Mouse (Mus musculus): ENCODE measurements around the gene Lrrc31. TPM values are rescaled to one million over a fixed set of nuclear protein-coding genes. Genes with fewer than 3 reads are reported as not detected.
A peak's percentile ranks its signal among the peaks of the same experiment; 100 is the strongest.
"Not testable (repeated sequence)": the region's sequence is repeated elsewhere in the genome, so short reads cannot be mapped to it uniquely, and the experiment has no call there.

Gene Lrrc31
- total RNA-seq (2015; ENCODE audit: low replicate concordance) (not detected in 2 replicates), total RNA-seq (2017; ENCODE audit: low replicate concordance) (not detected in 2 replicates)

DNA sequence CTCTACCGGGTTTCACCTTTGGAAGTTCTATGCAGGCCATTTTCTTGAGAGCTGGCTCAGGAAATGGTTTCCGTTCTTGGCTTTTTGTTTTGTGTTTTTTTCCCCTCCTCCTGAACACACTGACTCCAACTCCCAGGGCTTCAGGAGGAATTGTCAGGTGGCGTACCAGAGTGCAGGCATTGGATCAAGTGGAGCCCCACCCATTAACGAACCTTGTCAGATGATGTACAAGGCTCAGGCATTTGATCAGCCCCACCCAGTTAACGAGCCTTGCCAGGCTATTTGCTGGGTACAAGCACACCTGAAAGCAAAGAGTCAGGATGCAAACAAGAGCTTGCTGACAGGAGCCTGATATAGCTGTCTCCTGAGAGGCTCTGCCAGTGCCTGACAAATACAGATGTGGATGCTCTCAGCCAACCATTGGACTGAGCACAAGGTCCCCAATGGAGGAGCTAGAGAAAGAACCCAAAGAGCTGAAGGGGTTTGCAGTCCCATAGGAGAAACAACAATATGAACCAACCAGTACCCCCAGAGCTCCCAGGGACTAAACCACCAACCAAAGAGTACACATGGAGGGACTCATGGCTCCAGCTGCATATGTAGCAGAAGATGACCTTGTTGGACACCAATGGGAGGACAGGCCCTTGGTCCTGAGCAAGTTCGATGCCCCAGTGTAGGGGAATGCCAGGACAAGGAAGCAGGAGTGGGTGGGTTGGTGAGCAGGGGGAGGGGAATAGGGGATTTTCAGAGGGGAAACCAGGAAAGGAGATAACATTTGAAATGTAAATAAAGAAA is at the start of gene Lrrc31:
Gene Lrrc31, minus strand, starts transcription at position 133 of the 795 bp plus-strand sequence.
- not testable (repeated sequence) for ATAC-seq (replicated peaks; ENCODE audit: low FRiP score, poor library complexity, severe bottlenecking)

- ATAC-seq (replicated peaks; ENCODE audit: low FRiP score, poor library complexity, severe bottlenecking) = no peak
These were observed 48.7 kb upstream of the Lrrc31 start for GRCm38 (mm10) chr3:30748316-30748715.

GRCm38 (mm10) chr3:30746006-30746405 is 46.4 kb upstream of the Lrrc31 start, which contains the start of gene Samd7:
Gene Samd7, plus strand, starts transcription at chr3:30746293.
- ATAC-seq (replicated peaks; ENCODE audit: low FRiP score, poor library complexity, severe bottlenecking) = no peak

- ATAC-seq (replicated peaks; ENCODE audit: low FRiP score, poor library complexity, severe bottlenecking) = no peak
These were observed 43.2 kb upstream of the Lrrc31 start for GRCm38 (mm10) chr3:30742891-30743290.

DNA sequence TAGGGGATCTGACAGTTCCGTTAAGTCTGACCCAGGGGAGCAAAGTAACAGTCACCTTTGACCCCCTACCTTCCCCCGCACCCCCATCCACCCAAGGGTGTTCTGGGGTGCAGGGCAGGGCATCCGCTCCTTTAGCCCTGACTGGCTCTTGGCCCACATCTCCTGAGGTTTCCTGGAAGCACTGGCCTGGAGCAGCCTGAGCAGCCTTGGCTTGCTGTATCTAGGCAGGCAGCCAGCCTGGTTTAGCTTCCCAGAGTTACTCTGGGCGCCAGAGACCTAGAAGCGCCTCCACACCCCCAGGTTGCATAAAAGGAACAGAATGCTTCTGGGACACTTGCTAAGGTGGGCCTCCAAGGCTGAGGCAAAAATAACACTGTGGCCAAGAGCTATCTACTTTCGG is 41.7 kb upstream of the Lrrc31 start:
- ATAC-seq (replicated peaks; ENCODE audit: low FRiP score, poor library complexity, severe bottlenecking) = no peak

GRCm38 (mm10) chr3:30736809-30737208 is 37.2 kb upstream of the Lrrc31 start:
- ATAC-seq (replicated peaks; ENCODE audit: low FRiP score, poor library complexity, severe bottlenecking) = no peak

- ATAC-seq (replicated peaks; ENCODE audit: low FRiP score, poor library complexity, severe bottlenecking) = no peak
These were observed 29.4 kb upstream of the Lrrc31 start for GRCm38 (mm10) chr3:30729046-30729445.

GRCm38 (mm10) chr3:30727209-30727608 is 27.6 kb upstream of the Lrrc31 start:
- no peak for ATAC-seq (replicated peaks; ENCODE audit: low FRiP score, poor library complexity, severe bottlenecking)

DNA sequence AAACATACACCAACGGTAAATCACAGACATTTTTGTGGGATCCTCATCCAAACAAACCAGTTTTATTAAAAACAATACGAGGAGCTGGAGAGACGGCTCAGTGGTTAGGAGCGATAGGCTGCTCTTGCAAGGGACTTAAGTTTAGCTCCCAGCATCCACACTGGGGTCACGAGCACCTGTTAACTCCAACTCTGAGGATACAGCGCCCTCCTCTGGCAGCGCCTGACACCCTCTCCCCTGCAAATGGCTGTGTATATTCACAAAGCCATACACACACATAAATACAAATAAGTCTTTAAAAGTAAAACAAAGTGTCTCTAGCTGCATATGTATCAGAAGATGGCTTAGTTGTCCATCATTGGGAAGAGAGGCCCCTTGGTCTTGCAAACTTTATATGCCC is 25.9 kb upstream of the Lrrc31 start:
- ATAC-seq (replicated peaks; ENCODE audit: low FRiP score, poor library complexity, severe bottlenecking) = no peak

DNA sequence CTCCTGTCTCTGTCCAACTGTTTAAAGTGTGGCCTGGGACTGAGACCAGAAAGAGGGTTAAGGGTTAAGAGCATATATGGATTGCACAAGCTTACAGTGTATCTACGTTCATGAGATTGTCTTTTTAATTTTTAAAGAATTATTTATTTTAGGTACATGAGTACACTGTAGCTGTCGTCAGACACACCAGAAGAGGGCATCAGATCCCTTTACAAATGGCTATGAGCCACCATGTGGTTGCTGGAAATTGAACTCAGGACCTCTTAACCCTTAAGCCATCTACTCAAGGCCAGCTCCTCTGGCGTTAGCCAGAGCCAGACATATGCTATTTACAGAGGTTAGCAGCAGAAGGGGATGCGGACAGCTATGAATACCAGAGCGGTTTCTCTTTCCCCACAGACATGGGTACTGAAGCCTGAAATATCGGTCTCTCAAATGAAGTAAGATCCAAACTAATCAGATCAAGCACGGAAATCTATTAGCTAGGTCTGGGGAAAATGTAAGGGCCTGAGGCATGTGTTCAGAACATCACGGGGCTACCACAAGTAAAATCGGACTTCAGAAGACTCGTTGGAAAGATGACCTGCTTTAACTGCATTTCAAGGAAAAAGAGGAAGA is 25.3 kb upstream of the Lrrc31 start:
- ATAC-seq (replicated peaks; ENCODE audit: low FRiP score, poor library complexity, severe bottlenecking) = no peak

GRCm38 (mm10) chr3:30724105-30724824 is 24.6 kb upstream of the Lrrc31 start:
- ATAC-seq (replicated peaks; ENCODE audit: low FRiP score, poor library complexity, severe bottlenecking) = no peak

DNA sequence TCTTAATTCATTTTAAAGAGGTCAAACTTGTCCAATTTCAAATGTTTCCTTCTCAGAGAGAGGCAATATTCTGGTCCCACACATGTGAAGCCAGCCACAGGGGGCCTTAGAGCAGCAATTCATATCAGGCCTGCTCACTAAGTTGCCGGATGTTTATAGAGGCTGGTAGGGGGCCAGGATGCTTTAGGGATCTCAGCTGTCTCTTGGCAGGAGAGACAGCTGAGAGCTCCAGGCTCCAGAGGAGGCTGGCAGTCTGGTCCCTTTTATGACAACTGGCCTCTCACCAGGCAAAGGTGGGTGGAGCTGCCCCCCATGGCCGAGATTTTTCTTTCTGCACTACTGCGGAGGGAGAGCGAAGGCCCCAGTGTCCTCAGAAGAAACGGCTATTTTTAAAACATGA is 23.5 kb upstream of the Lrrc31 start:
- ATAC-seq (replicated peaks; ENCODE audit: low FRiP score, poor library complexity, severe bottlenecking) = no peak

- 0 out of 2 replicates have a peak, but pooled peaks have one; percentile 14 for ATAC-seq (replicated peaks; ENCODE audit: low FRiP score, poor library complexity, severe bottlenecking)
These were observed 22.8 kb upstream of the Lrrc31 start for GRCm38 (mm10) chr3:30722461-30722860.

- ATAC-seq (replicated peaks; ENCODE audit: low FRiP score, poor library complexity, severe bottlenecking) = no peak
These were observed 22.4 kb upstream of the Lrrc31 start for GRCm38 (mm10) chr3:30722036-30722435.

GRCm38 (mm10) chr3:30718649-30719048 is 19.0 kb upstream of the Lrrc31 start:
- ATAC-seq (replicated peaks; ENCODE audit: low FRiP score, poor library complexity, severe bottlenecking) = no peak

DNA sequence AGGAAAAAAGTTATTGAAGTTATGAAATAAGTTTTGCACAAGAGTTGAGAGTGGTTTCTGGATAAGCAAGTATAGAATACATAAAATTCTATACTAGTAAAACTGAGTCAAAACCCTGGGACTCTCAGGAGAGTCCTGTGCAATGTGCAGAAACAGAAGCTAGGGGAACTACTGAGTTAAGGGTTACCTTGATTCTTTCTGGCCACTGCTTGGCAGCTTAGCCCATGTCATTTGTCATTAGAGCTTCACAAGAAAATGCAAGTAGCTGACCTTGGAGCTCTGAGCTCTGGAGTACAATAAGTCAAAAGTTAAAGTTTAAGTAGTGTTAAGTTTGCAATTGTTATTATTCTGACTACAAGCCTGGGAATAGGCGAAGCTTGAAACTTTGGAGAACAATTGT is 13.7 kb upstream of the Lrrc31 start:
- ATAC-seq (replicated peaks; ENCODE audit: low FRiP score, poor library complexity, severe bottlenecking) = no peak

GRCm38 (mm10) chr3:30710191-30710590 is 10.5 kb upstream of the Lrrc31 start:
- no peak for ATAC-seq (replicated peaks; ENCODE audit: low FRiP score, poor library complexity, severe bottlenecking)

GRCm38 (mm10) chr3:30706614-30707276 is 7.1 kb upstream of the Lrrc31 start:
- peak; percentile 76 for ATAC-seq (replicated peaks; ENCODE audit: low FRiP score, poor library complexity, severe bottlenecking)

GRCm38 (mm10) chr3:30705977-30706376 is 6.3 kb upstream of the Lrrc31 start:
- no peak for ATAC-seq (replicated peaks; ENCODE audit: low FRiP score, poor library complexity, severe bottlenecking)

DNA sequence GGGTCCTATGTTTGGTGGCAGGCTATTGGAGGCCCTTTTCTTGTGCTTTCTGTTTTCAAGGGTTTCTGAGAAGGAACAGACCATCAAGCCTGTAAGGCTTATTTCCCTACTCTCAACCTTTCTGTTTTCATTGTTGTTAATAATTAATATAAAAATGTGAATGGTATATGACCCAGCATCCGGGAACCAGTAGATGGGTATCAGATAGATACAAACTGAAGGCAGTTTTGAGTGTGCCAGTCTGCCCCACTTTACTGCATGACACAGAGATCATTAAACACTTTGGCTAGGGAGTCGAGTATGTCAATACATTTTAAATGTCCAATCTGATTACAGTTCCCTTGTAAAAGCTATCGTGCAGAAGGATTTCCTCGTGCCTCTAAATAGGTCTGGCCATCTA is 1.8 kb downstream of the Lrrc31 start:
- no peak for ATAC-seq (replicated peaks; ENCODE audit: low FRiP score, poor library complexity, severe bottlenecking)

Data from erythroid progenitor cell, adult 5-6 weeks (primary cell).